Mouse (Mus musculus): ENCODE results near the gene A530064D06Rik.
"Not testable (repeated sequence)": the region's sequence is repeated elsewhere in the genome, so short reads cannot be mapped to it uniquely, and the experiment has no call there.

Gene A530064D06Rik

GRCm38 (mm10) chr17:48167103-48167502, at the start of gene A530064D06Rik:
Gene A530064D06Rik, minus strand, starts transcription at chr17:48167275.
- not testable (repeated sequence) for DNase-seq

- no peak for DNase-seq
Observed at GRCm38 (mm10) chr17:48215429-48215828, 48.4 kb upstream of the A530064D06Rik start.

- no peak for DNase-seq
Observed at GRCm38 (mm10) chr17:48213511-48213910, 46.4 kb upstream of the A530064D06Rik start.

- no peak for DNase-seq
Observed at GRCm38 (mm10) chr17:48212596-48212995, 45.5 kb upstream of the A530064D06Rik start.

- DNase-seq = peak; percentile 0
Observed at GRCm38 (mm10) chr17:48203086-48203485, 36.0 kb upstream of the A530064D06Rik start.

GRCm38 (mm10) chr17:48192366-48192765, 25.3 kb upstream of the A530064D06Rik start:
- DNase-seq = no peak

GRCm38 (mm10) chr17:48185252-48185651, 18.2 kb upstream of the A530064D06Rik start:
- no peak for DNase-seq

GRCm38 (mm10) chr17:48157382-48158076, 9.5 kb downstream of the A530064D06Rik start:
- no peak for DNase-seq

- DNase-seq = no peak
Observed at GRCm38 (mm10) chr17:48146120-48146519, 21.0 kb downstream of the A530064D06Rik start, which contains the start of gene 9830107B12Rik. Gene 9830107B12Rik, minus strand, starts transcription at chr17:48146268.

- no peak for DNase-seq
Observed at GRCm38 (mm10) chr17:48132810-48133209, 34.3 kb downstream of the A530064D06Rik start.

GRCm38 (mm10) chr17:48120456-48120855, 46.6 kb downstream of the A530064D06Rik start:
- DNase-seq = no peak

- peak; percentile 85 for DNase-seq
Observed at GRCm38 (mm10) chr17:48119656-48120055, 47.4 kb downstream of the A530064D06Rik start.

GRCm38 (mm10) chr17:48118570-48118969, 48.5 kb downstream of the A530064D06Rik start:
- DNase-seq = no peak

GRCm38 (mm10) chr17:48110547-48111287, 56.4 kb downstream of the A530064D06Rik start:
- peak; percentile 49 for DNase-seq

- DNase-seq = no peak
Observed at GRCm38 (mm10) chr17:48108520-48108919, 58.6 kb downstream of the A530064D06Rik start.

GRCm38 (mm10) chr17:48107862-48108261, 59.2 kb downstream of the A530064D06Rik start:
- no peak for DNase-seq

GRCm38 (mm10) chr17:48107333-48107732, 59.7 kb downstream of the A530064D06Rik start:
- no peak for DNase-seq

GRCm38 (mm10) chr17:48100441-48101417, 66.3 kb downstream of the A530064D06Rik start:
- DNase-seq = peak; percentile 89

- no peak for DNase-seq
Observed at GRCm38 (mm10) chr17:48099312-48099711, 67.8 kb downstream of the A530064D06Rik start.
